Mouse (Mus musculus) midbrain, embryonic 10.5 days (tissue): ENCODE data around the gene Cuedc1. TPM values are rescaled to one million over a fixed set of nuclear protein-coding genes. Genes with fewer than 3 reads are reported as not detected.
"Not testable (repeated sequence)": the region's sequence is repeated elsewhere in the genome, so short reads cannot be mapped to it uniquely, and the experiment has no call there.

Experiments
- DNase-seq: peaks from one replicate; pipeline ENCODE4 v3.0.0-alpha.2; 2017; ENCODE audit warnings: low spot score
- H3K27ac ChIP-seq: fragments of 300-500 bp; sonication (generic); replicated peaks from 2 replicates; pipeline ENCODE4 v1.5.1; 2016; ENCODE audit warnings: mild to moderate bottlenecking
- H3K27me3 ChIP-seq: fragments of 300-500 bp; sonication (generic); 2 replicates; pipeline ENCODE4 v1.6.1; 2016; ENCODE audit warnings: low read depth, mild to moderate bottlenecking; ENCODE audit not compliant: poor library complexity, severe bottlenecking
- H3K36me3 ChIP-seq: fragments of 300-500 bp; sonication (generic); 2 replicates; pipeline ENCODE4 v1.6.1; 2016; ENCODE audit warnings: mild to moderate bottlenecking, moderate library complexity
- H3K4me1 ChIP-seq: fragments of 300-500 bp; sonication (generic); 2 replicates; pipeline ENCODE4 v1.6.1; 2016
- H3K4me3 ChIP-seq: fragments of 300-500 bp; sonication (generic); 2 replicates; pipeline ENCODE4 v1.5.1; 2016; ENCODE audit warnings: mild to moderate bottlenecking, moderate library complexity
- H3K9me3 ChIP-seq: fragments of 300-500 bp; sonication (generic); replicated peaks from 2 replicates; pipeline ENCODE4 v1.6.1; 2016; ENCODE audit warnings: mild to moderate bottlenecking
- WGBS: fragments of 180-500 bp; shearing (Covaris S2); methylation state at CpG from one replicate; pipeline ENCODE4 v1.1.7; 2016; 5-methylcytosine and 5-hydroxymethylcytosine counted together
- polyA plus RNA-seq: library from polyadenylated mRNA; unstranded; fragments of >200 nt; fragmentation: Nextera tagmentation; extraction: Ambion mirVana; gene quantifications from 2 replicates; pipeline ENCODE4 v1.2.1, GENCODE M21; 2016

Gene Cuedc1
- polyA plus RNA-seq, 1 experiment from 2014 or later: 27.2 TPM

DNA sequence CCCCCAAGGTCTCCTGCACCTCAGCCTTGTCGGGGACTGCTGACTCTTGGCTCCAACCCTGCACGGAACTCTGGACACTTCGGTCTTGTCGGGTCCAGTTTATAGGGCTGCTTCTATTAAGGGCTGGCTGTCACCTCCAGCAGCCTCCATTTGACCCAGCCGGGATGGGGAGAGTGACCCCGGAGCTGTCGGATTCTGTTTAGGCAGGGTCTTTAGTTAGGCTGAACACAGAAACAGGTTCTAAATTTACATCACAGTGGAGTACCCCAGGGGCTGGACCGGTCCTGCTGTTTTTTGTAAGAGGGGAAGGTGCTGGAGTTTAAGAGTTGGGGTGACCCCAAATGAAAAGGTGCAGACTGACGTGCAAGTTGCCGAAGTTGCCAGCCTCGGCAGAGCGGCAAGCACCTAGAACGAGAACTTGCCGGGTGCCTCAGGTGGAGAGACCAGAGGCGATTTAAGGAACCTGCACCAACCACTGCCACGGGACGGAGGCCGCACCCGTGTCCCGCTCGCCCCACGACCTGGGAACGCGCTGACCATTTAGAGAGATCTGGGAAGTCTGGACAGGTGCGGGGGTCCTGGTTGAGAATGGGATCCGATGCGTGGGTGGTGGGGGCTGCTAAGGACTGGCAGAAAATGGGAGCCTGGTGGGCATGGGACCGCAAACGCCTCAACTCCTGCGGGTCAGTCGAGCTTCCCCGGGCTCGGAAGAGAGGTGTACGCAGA is 95.4 kb downstream of the Cuedc1 start:
- DNase-seq: no peak
- Histone ChIP-seq H3K27ac (peak overlapping the region; percentile 46), H3K36me3 (peaks cover 27% of the 10 kb centered on the region), H3K4me3 (peak overlapping the region; percentile 33), H3K9me3 (no peaks in the 10 kb centered on the region), H3K27me3 (peaks cover 62% of the 10 kb centered on the region), H3K4me1 (peaks cover 61% of the 10 kb centered on the region)
- 3% methylated on average over 34 of the region's 34 CpGs for WGBS

DNA sequence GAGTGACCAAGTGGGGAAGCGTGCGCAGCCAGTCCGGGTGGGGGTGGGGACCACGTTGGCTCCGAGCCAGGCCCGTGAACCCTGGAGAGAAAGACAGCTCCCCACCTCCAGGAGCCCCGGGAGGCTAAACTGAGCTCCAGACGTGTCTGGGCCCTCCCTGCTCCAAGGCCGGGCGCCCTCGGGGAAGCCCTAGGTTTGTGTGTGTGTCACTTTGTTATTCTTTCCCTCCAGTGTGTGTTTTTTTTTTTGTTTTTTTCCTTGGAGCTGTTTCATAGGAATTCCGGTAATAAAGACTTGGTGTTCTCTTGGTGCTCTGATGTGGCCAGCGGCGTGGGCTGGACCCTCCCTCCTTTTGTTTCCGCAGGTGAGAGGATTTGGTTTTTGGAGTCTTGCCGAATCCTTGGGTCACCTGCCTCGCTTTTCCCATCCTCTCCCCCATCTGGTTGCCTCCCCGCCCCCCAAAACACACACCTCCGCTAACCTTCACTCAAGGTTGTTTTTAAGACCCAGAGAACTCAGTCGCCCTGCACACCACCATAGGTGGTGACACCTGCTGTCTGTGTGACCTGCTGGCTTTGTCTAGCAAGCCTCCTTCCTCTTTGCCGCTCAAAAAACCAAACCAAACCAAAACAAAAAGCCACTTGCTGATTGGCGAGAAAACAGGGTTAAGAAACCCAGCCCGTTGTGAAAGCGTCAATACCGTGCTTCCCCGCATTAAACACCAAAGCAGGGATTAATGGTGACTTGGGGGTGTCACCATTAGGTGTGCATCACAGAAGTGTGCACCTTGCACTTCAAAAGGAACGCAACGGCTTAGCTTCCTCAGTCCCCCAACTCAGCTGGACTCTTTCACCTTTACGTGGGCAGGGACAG is 96.2 kb downstream of the Cuedc1 start:
- no peaks in the 10 kb centered on the region for H3K9me3 ChIP-seq
- H3K27ac ChIP-seq: peak overlapping the region; percentile 14
- peak overlapping the region; percentile 33 for H3K4me3 ChIP-seq
- DNase-seq: no peak
- peaks cover 22% of the 10 kb centered on the region for H3K36me3 ChIP-seq
- peaks cover 60% of the 10 kb centered on the region for H3K4me1 ChIP-seq
- WGBS: 9% methylated on average over 29 of the region's 29 CpGs
- H3K27me3 ChIP-seq: peaks cover 57% of the 10 kb centered on the region

DNA sequence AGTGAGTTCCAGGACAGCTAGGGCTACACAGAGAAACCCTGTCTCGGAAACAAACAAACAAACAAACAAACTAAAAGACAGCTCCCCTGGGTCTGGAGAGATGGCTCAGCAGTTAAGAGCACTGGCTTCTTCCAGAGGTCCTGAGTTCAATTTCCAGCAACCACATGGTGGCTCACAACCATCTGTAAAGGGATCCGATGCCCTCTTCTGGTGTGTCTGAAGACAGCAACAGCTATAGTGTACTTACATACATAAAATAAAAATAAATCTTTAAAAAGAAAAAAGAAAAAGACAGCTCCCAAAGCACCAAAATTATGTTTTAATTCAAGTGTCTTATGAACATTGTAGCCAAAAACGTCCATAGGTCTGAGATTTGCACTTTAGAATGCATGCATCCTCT is 97.8 kb downstream of the Cuedc1 start:
- peaks cover 53% of the 10 kb centered on the region for H3K27me3 ChIP-seq
- not testable (repeated sequence) for H3K27ac ChIP-seq, DNase-seq, H3K9me3 ChIP-seq, H3K4me3 ChIP-seq
- H3K36me3 ChIP-seq: peaks cover 13% of the 10 kb centered on the region
- 76% methylated on average over 3 of the region's 3 CpGs for WGBS
- peaks cover 54% of the 10 kb centered on the region for H3K4me1 ChIP-seq

DNA sequence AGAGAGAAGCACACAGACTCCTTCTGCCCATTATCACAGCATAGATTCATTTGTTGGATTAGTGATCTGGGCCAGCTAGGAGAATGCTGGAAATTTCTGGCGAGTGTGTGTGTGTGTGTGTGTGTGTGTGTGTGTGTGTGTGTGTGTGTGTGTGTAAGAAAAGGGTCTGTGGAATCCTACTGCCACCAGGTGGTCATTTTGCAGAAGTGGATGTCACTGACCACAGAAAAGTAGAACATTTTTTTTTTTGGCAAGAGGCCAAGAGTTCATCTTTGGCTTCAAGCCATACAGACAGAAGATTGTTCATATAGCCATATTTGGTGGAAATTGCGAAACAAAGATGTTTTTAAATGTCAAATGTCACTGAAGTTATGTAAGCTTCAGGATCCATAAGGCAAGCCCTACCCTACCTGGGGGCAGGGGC is 99.3 kb downstream of the Cuedc1 start:
- peaks cover 38% of the 10 kb centered on the region for H3K27me3 ChIP-seq
- 15% methylated on average over 2 of the region's 2 CpGs for WGBS
- DNase-seq: peak; percentile 60

DNA sequence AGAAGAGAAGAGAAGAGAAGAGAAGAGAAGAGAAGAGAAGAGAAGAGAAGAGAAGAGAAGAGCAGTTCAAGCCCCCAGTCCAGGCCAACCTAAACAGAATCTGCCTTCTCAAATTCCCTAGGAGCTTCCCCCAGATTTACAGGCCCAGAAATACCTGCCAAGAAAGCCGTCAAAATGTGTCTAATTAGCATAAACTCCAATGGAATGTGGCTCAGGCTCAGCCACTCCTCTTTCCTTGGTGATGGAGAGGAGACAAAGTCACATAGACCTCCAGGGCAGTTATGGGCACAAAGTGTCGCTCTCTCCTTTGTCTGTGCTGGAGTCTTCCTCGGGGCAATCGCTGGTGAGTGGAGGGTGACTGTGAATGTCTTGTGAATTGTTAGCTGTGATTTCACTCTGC is 100.4 kb downstream of the Cuedc1 start:
- no peaks in the 10 kb centered on the region; the same call in 1 of the 2 replicates for H3K36me3 ChIP-seq
- H3K4me1 ChIP-seq: peaks cover 51% of the 10 kb centered on the region
- 21% methylated on average over 4 of the region's 4 CpGs for WGBS
- 0 out of 2 replicates have a peak overlapping the region, but pooled peaks have one; percentile 2 for H3K27ac ChIP-seq
- DNase-seq: no peak
- H3K27me3 ChIP-seq: peaks cover 27% of the 10 kb centered on the region
- H3K9me3 ChIP-seq: no peaks in the 10 kb centered on the region
- H3K4me3 ChIP-seq: no peak overlapping the region

More for the DNA sequence above, 99.3 kb downstream of the Cuedc1 start:
- Histone ChIP-seq H3K27ac (no peak overlapping the region), H3K9me3 (no peaks in the 10 kb centered on the region), H3K36me3 (peaks cover 3% of the 10 kb centered on the region; the same call in 1 of the 2 replicates), H3K4me1 (peaks cover 51% of the 10 kb centered on the region), H3K4me3 (no peak overlapping the region)

DNA sequence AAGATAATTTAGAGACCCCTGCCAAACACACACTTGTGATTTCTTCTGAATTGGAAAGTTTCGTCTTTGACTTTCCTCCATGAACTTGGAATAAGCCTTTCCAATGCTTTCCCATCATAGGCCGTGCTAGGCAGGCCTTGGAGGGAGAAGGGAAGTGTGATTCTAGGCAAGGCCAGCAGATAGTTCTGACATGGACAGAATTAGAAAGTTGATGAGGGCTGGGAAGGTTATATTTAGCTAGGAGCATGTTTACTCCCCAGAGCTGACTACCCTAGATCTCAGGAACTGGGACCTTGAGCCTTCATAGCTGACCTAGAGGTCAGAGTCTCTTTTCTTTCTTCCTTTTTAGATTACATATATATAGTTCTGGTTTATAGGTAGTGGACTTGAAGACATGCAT is 103.3 kb downstream of the Cuedc1 start:
- H3K36me3 ChIP-seq: peaks cover 7% of the 10 kb centered on the region
- DNase-seq: no peak
- H3K9me3 ChIP-seq: no peaks in the 10 kb centered on the region
- no peak overlapping the region for H3K27ac ChIP-seq
- H3K4me1 ChIP-seq: peaks cover 59% of the 10 kb centered on the region
- H3K4me3 ChIP-seq: no peak overlapping the region
- WGBS: 81% methylated on average over 2 of the region's 2 CpGs
- 0 out of 2 replicates have a peak, but pooled peaks cover 7% of the 10 kb centered on the region for H3K27me3 ChIP-seq

DNA sequence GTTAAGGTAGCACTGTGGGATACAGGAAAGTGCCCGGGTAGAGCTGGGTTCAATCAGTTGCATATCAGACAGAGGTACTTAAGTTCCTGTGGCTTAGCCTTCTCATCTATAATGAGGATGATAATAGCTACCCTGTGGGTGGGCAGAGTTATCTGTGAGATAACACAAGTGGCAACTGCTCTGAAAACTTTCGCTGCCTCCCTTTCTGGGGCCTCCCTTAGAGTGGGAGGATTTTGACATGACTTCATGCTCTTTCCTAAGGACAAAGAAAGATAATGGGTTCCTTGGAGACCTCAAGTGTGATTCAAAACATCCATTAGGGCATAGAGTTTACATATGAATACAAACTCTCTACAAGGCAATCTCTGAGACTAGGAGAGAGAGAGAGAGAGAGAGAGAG is 104.2 kb downstream of the Cuedc1 start:
- H3K4me1 ChIP-seq: peaks cover 57% of the 10 kb centered on the region
- DNase-seq: no peak
- H3K27me3 ChIP-seq: 0 out of 2 replicates have a peak, but pooled peaks cover 7% of the 10 kb centered on the region
- 0 out of 2 replicates have a peak overlapping the region, but pooled peaks have one; percentile 46 for H3K27ac ChIP-seq
- no peak overlapping the region for H3K4me3 ChIP-seq
- no peaks in the 10 kb centered on the region for H3K9me3 ChIP-seq
- H3K36me3 ChIP-seq: peaks cover 14% of the 10 kb centered on the region
- 8% methylated on average over 2 of the region's 2 CpGs for WGBS

DNA sequence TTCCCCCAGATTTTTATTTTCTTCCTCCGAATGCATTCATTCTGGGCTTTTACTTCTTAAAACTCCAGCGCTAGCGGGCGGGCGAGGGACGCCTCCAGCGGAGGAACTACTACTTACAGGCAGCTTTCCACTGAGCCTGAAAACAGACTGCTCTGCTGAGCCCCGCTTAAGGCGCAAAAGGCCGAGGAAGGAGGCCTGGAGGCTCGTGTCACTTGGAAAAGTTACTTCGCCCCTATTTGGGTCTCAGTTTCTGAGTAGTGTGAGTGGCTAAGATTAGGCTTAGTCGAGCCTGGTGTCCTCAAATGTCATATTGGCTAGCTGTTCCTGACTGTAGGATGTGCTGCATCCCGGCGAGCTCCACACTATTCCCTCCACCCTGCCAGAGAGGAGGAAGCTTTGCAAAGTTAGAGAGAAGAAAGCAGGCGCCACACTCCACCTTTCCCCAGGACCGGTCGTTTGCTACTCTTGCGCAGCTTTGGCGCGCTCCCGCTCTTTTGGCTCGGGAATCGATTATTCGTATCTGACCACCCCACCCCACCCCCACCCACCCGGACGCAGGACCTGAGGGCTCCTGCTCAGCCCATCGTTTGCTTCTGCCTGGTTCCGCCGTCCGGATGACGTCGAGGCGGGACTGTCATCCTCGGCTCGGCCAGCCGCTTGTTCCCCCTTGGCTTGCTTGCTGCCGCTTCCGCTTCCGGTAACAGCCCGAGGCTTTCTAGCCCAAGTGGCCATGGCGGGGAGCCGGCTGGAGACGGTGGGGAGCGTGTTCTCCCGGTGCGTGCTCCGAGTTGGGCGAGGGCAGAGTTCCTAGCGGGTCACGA is 106.1 kb downstream of the Cuedc1 start, which contains the start of gene Mrps23:
Mrps23 (plus strand) TSS at position 677 of the 821 bp plus-strand sequence.
- H3K36me3 ChIP-seq: peaks cover 32% of the 10 kb centered on the region
- H3K27ac ChIP-seq: peak within 1 kb of the TSS; percentile 91
- peak; percentile 96 for DNase-seq
- H3K4me3 ChIP-seq: peak within 1 kb of the TSS; percentile 69
- H3K27me3 ChIP-seq: 0 out of 2 replicates have a peak, but pooled peaks cover 7% of the 10 kb centered on the region
- H3K9me3 ChIP-seq: no peaks in the 10 kb centered on the region
- under 1% methylated on average over 51 of the region's 51 CpGs for WGBS
- peaks cover 41% of the 10 kb centered on the region for H3K4me1 ChIP-seq

DNA sequence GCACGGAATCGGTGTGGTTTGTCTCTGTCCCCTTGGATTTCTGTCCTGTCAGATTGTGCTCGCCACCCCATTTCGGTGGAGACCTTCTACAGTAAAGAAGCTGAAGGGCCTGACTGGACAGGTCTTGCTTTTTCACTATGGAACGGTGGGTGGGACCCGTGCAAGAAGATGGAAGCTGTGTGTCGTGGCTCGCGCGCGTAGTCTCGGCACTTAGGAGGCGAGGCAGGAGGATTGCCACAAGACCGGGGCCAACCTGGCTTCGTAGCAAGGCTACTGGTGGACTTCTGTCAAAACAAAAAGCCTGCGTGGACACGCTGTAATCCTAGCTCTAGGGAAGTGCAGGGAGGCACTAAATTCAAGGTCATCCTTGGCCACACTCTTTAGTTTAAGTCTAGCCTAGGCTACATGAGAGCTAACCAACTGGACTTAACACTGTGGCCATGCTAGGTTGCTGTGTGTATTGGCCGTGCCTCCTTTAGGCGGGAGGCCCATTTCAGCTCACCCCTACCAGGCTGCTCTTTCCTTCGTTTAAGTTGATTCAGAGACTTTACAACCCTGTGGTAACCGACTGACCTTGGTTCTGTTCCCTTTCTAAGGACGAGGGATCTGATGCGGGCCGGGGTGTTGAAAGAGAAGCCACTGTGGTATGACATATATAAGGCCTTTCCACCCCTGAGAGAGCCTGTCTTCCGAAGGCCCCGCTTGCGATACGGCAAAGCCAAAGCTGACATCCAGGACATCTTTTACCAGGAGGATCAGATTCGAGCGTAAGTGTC is 106.9 kb downstream of the Cuedc1 start:
- Histone ChIP-seq H3K27me3 (0 out of 2 replicates have a peak, but pooled peaks cover 7% of the 10 kb centered on the region), H3K4me3 (peak overlapping the region; percentile 69), H3K9me3 (no peaks in the 10 kb centered on the region), H3K4me1 (peaks cover 41% of the 10 kb centered on the region), H3K27ac (peak overlapping the region; percentile 91), H3K36me3 (peaks cover 41% of the 10 kb centered on the region)
- WGBS: 37% methylated on average over 30 of the region's 30 CpGs
- DNase-seq: no peak

DNA sequence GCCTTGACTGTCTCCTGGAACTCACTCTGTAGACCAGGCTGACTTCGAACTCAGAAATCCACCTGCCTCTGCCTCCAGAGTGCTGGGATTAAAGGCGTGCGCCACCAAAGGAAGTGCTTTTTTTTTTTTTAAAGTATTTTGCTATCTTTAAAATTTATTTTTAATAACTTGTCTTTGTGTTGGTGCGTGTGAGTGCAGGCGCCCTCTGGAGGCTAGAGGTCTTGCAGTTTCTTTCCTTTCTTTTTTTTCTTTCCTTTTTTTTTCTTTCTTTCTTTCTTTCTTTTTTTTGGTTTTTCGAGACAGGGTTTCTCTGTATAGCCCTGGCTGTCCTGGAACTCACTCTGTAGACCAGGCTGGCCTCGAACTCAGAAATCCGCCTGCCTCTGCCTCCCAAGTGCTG is 108.7 kb downstream of the Cuedc1 start:
- 87% methylated on average over 8 of the region's 8 CpGs for WGBS
- not testable (repeated sequence) for DNase-seq, H3K27ac ChIP-seq, H3K9me3 ChIP-seq, H3K4me3 ChIP-seq, H3K27me3 ChIP-seq
- peaks cover 39% of the 10 kb centered on the region for H3K4me1 ChIP-seq
- peaks cover 59% of the 10 kb centered on the region for H3K36me3 ChIP-seq

DNA sequence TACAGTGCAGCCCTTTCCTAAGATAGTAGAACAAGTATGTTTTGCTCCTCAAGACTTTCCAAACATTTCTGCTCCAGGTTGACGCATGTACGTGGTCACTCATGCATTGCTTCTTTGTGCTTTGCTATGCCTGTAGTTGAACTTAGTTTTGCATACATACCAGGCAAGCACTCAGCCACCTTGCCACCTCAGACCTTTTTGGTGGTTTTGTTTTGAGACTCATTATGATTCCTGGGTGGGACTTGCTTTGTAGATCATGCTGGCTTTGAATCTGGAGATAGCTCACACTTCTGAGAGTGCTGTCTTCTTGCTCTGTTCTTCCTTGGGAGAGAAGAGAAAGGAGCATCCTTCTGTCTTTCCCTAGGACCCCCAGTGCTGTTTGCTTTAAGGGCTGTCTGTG is 109.8 kb downstream of the Cuedc1 start:
- Histone ChIP-seq H3K27me3 (no peaks in the 10 kb centered on the region), H3K4me1 (peaks cover 28% of the 10 kb centered on the region), H3K4me3 (no peak overlapping the region), H3K36me3 (peaks cover 70% of the 10 kb centered on the region), H3K27ac (no peak overlapping the region), H3K9me3 (no peaks in the 10 kb centered on the region)
- WGBS: 98% methylated on average over 2 of the region's 2 CpGs
- DNase-seq: no peak
